Mouse (Mus musculus) liver (tissue): ENCODE results near the gene Col16a1.

Experiments
- DNase-seq: peaks from one replicate; pipeline ENCODE4 v3.0.0-alpha.2; 2020; ENCODE audit warnings: mixed read lengths

Gene Col16a1

DNA sequence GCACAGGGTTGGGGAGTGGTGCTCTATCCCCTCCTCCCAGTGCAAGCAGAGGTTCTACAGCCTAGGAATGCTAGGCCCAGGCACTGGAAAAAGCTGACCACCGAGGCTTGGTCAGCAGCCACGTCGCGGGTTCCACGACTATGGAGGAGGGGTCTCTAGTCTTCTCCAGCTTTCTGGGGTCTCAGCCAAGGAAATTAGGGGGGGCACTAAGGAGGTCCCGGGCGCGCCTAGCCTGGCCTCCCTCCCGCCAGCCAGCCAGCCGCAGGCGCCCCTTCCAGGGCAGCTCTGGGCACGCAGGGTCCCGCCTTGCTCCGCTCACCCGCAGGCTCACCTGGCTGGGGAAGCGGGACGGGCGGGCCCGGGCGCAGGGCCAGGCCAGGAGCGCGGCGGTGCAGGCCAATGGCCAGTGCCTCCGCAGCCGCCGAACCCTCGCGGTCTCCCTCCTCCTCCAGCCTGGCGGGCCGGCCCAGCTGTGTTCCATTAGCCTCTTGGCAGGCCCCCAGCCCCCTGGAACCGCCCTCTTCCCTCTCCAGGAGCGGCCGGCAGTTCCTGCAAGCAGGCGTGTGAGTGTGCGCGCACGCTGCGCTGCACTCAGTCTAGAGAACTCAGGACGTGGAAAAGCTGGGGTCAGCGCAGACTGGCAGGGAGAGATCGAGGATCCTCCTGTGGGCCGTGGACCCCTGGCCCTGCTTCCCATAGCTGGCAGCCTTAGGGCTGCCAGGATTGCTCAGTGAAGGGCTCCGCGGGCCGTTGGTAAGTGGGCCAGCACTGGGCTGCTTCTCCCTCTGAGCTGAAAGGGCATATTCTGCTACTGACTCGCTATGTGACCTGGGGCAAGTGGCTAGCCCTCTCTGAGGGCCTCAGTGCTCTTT lies at the start of gene Col16a1:
TSS of gene Col16a1 (plus strand) at position 510 of the 872 bp plus-strand sequence.
- peak; percentile 76 for DNase-seq

DNA sequence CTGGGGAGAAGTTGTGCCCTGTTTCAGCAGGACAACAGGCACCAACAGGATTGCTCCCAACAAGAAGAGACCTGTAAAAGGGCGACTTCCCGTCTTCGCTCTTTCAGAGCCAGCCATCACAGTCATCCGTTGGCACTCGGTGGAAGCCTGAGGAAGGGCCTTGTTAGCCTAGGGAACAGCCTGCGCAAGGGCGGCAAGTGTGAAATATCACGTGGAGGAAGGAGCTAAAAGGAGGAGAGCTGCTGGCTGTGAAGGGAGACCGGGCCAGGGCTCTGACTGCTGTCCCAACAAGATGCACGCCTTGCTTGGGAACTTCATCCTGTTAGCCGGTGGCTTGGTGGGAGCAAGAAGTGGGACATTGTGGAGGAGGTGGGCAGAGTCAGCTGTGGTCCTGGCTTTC lies 49.5 kb upstream of the Col16a1 start:
- DNase-seq: no peak

DNA sequence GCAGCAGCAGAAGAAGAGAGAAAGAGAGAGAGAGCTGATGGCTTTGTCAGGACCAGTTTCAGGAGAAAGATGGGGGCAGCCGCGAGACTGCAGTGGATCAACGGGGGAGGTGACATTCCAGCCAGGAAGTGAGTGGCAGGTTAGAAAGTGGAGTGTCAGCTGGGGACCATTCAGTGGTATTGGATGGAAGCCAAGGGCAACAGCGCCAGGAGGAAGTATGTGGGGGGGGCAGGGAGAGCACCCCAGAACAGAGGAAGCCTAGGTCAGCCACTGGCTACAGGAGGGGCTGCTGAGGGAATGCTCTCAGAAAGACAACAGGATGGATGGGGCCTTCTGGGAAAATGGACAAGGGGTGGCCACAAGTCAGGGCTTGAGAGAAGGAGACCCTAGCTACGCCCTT lies 45.9 kb upstream of the Col16a1 start:
- DNase-seq: no peak

DNA sequence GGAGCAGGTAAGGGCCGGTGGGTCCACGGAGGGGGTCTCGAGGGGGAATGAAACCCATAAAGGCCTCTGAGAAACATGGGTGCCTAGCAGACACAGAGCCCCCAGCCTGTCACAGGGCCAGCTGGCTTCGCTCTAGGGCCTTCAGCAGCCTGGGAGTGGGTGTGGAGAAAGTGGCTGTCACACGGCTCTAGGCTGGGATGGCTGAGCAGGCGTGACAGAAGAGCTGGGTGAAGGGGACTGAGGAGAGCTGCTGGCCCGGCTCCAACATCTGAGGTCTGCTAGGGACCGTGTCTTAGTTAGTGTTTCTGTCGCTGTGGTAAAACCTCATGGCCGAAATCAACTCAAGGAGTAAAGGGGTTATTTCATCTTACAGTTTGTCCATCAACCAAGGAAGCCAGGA lies 45.5 kb upstream of the Col16a1 start:
- DNase-seq: no peak

GRCm38 (mm10) chr4:130005593-130005992 lies 42.0 kb upstream of the Col16a1 start:
- DNase-seq: no peak

DNA sequence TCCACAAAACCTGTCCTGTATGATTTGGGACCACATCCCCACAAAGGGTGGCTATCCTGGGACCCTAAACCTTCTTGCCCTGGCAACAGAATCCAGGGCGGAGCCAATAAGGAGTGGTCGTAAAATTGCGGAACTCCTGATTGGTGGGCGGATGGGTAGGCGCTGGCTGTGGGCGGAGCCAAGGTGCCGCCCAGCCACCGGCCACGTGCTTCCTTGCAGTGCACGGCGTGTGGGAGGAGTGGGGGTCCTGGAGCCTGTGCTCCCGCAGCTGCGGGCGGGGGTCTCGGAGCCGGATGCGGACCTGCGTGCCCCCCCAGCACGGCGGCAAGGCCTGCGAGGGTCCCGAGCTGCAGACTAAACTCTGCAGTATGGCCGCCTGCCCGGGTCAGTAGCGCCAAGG lies 41.1 kb upstream of the Col16a1 start:
- no peak for DNase-seq

- DNase-seq: no peak
Measured at GRCm38 (mm10) chr4:130009043-130009442, 38.6 kb upstream of the Col16a1 start.

DNA sequence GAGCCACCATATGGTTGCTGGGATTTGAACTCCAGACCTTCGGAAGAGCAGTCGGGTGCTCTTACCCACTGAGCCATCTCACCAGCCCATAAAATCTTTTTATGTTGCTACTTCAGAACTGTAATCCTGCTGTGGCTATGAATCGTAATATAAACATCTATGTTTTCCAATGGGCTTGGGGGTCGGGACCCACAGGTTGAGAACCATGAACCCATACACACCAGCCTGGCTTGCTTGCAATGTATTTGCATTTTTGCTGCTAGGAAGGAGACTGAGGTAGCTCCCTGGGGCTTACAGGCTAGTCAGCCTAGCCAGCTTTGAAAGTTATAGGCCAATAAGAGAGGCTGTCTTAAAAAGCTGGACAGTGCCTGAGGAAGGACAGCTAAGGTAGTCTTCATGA lies 36.9 kb upstream of the Col16a1 start:
- no peak for DNase-seq

GRCm38 (mm10) chr4:130012234-130012633 lies 35.4 kb upstream of the Col16a1 start:
- no peak for DNase-seq

GRCm38 (mm10) chr4:130013111-130013510 lies 34.5 kb upstream of the Col16a1 start:
- no peak for DNase-seq

GRCm38 (mm10) chr4:130016010-130016409 lies 31.6 kb upstream of the Col16a1 start:
- DNase-seq: no peak

- no peak for DNase-seq
Measured at GRCm38 (mm10) chr4:130017036-130017674, 30.5 kb upstream of the Col16a1 start.

DNA sequence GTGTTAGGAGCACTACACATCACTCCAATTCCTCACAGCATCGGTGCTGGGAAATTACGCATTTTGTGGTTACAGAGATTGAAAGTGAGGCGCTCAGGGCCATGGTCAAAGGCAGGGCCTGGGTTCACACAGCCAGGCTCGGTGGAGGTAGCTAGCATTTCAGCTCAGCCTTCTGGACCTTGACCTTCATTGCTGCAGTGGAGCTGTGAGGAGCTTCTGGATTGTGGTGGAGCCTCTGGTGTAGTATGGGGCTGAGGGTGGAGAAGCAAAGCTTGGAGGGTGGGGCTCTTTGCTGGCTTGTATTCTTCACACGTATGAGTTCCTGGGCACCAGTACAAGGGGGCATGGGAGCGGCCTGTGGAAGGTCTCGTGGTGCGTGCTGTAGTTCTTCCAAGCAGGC lies 24.7 kb upstream of the Col16a1 start:
- DNase-seq: no peak

DNA sequence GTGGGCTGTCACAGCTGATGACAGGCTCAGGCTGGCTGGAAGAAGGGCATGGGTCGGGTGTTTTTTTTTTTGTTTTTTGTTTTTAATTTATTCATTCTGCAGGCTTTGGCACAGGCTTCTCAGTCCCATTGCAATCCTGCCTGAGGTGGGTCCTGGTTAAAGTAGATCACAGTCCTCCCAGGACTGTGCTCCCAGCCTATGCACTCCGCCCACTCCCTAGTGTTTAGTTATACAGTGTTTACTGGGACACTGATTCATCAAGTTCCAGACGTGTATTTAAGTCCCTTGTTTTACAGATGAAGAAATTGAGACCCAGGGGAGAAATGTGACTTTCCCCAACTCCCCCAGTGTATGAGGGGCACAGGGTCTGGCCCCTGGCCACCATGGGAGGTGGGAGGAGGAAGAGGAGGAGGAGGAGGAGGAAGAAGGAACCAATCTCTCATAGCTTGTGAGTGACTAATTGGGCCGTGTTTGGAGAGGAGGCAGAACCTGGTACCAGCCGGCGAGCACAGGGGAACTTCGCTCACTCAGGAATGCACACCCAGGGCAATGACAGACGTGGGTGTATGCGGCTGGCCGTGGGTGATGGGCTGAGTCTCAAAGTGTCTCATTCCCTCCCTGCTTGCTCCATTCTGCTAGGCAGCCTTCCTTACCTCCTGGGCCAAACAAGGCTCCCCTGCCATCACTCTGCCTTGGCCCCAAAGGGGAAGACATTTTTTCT lies 24.0 kb upstream of the Col16a1 start:
- no peak for DNase-seq

GRCm38 (mm10) chr4:130025544-130025943 lies 22.1 kb upstream of the Col16a1 start:
- no peak for DNase-seq

DNA sequence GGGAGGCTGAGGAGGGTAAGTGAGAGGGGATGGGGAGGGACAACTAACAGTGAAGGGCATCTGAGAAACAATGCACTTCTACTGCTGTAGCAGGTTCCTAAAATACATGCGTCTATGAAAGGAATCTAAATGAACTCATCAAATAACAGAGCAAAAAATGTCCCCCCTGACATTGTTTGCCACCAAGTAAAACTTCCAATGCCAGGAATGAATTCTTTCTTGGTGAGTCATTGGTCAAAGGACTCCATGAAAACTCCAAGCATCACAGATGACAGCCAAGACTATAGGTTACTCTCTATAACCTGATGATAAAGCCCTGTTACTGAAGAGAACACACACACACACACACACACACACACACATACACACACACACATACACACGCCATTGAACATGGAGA lies 16.5 kb upstream of the Col16a1 start:
- no peak for DNase-seq

- no peak for DNase-seq
Measured at GRCm38 (mm10) chr4:130033496-130033895, 14.1 kb upstream of the Col16a1 start.

GRCm38 (mm10) chr4:130036112-130036511 lies 11.5 kb upstream of the Col16a1 start:
- DNase-seq: no peak

DNA sequence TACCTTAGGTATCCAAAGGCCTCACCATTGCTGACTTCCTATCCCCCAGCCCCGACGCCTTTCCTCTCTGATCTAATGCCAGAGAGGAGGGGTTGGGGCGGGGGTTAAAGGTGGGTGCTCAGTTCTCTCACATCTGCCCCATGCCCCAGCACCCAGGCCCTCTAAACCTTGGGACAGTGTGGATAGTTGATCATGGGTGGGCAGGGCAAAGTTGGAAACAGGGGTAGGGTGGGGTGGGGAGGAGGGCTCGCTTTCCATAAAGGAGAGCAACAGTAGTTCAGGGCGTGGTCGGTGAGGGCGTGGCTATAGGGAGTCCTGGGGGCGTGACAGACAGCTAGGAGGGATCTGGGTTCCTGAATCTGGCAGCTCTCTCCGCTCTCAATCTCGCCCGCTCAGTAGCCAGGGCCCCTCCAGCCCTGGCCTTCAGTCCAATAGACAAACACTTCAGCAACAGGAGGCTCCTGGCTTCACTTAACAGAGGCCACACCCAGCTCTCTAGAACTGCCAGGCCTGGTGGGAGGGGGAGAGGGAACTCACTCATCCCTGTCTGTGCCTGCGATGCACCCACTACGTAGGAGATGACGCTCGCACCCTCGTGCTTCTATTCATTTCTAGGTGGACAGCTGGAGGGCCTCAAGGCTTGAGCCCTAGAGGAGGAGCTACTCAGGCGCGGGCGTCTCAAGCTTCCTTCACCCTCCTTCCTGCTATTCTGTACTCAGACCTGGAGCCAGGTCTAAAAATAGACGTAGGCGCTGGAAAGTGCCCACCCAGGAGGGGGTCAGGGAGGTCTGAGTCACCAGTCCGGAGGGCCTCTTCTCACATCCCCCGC lies 10.9 kb upstream of the Col16a1 start:
- peak; percentile 40 for DNase-seq

- DNase-seq: no peak
Measured at GRCm38 (mm10) chr4:130039351-130039750, 8.3 kb upstream of the Col16a1 start.

GRCm38 (mm10) chr4:130041076-130041475 lies 6.6 kb upstream of the Col16a1 start:
- no peak for DNase-seq

- DNase-seq: no peak
Measured at GRCm38 (mm10) chr4:130044211-130044610, 3.4 kb upstream of the Col16a1 start.

- DNase-seq: peak; percentile 47
Measured at GRCm38 (mm10) chr4:130045609-130046008, 2.0 kb upstream of the Col16a1 start.
